Mouse (Mus musculus) spleen, adult 2 months (tissue): ENCODE results near the gene Dexi.

Experiments used
- CTCF ChIP-seq: fragments of 200-500 bp; IDR thresholded peaks from 2 replicates; pipeline ENCODE4 v1.5.1; 2011; ENCODE audit warnings: mild to moderate bottlenecking, inconsistent platforms; ENCODE audit not compliant: insufficient read depth, insufficient read length, insufficient replicate concordance; ENCODE audit errors: extremely low read depth
- POLR2A ChIP-seq: fragments of 200-500 bp; IDR thresholded peaks from 2 replicates; pipeline ENCODE4 v1.6.1; 2011; ENCODE audit warnings: low read depth, low read length, inconsistent platforms

- TF ChIP-seq CTCF (no peak), POLR2A (no peak)
Measured at GRCm38 (mm10) chr16:10577548-10577947, 34.7 kb upstream of the Dexi start.
